Mouse (Mus musculus) spleen, postnatal 14 days (tissue): Measurements from ENCODE around the gene Map4k3.
A peak's percentile ranks its signal among the peaks of the same experiment; 100 is the strongest.
"Not testable (repeated sequence)": the region's sequence is repeated elsewhere in the genome, so short reads cannot be mapped to it uniquely, and the experiment has no call there.

Experiments used
- DNase-seq, 2 experiments: peaks; one replicate each; pipeline ENCODE4 v3.0.0; 2021 to 2022; ENCODE audit warnings: low spot score in 2 of 2

Map4k3 gene

DNA sequence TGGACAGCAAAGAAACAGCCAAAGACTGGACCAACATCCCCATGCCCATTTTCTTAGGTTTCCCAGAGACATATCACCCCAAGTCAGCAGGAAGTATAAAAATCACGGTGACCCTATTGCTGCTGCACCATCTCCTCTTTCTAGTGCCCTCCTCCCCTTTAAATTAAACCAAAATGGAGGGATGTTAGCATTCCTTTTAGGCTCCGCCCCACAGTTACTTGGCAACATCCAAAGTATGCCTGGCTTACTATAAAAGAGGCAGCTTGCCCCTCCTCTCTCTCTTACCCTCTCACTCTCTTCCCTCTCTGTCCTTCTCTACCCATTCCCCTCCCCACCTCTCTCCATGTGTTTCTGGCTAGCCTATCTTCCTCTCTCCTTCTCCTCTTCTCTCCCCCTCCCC lies 159.8 kb downstream of the Map4k3 start:
- DNase-seq, result no peak

DNA sequence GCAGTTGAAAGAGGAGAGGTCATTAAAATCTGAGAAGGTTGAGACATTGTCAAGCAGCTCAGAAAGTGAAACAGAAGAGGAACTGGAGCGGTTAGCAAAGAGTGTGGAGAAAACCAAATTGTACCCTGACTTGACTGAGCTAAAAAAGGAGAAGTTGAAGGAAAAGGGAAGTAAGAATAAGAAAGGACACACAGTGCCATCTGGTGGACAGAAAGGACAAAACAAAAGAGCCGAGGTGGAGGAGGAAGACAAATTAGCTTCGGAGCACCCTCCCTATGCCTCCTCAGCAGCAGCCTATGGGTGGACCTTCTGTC lies 163.7 kb downstream of the Map4k3 start:
- DNase-seq, result peak in 1 of 2 experiments; percentile 29

DNA sequence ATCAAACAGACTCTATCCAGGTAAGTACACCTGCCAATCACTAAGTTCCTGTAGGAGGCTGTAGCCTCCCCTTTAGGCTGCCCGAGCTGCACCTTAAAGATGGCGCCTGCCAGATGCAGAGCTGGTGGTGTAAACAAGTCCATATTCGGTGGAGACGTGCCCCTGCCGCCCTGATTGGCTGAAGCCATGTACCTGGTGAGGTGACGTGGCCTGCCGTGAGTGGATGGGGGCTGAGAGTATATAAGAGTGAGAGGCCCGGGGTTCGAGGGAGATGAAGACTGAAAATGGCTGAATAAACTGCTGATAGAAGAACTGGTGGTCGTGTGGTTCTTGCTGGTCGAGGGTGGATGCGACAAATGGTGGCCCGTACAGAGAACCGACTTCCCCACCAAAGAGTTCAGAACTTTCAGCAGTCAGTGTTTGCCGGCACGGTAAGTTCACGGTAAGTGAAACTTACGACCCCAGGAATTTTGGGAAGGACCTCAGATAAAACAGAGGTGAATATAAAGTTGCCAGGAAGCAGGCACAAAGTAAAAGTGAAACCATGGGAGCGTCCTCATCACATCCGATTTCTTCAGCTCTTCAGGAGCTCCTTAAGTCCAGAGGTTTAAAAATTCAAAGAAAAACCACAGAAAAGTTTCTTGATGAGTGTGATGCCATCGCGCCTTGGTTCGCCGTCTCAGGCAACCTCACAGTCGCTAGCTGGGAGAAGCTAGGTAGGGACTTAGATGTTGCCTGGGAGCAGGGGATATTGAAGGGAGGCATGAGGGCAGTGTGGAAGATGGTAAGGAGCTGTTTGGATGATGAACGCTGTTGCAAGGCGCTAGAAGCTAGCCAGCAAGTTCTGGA lies 164.3 kb downstream of the Map4k3 start:
- DNase-seq, result peak in 1 of 2 experiments; percentile 20

DNA sequence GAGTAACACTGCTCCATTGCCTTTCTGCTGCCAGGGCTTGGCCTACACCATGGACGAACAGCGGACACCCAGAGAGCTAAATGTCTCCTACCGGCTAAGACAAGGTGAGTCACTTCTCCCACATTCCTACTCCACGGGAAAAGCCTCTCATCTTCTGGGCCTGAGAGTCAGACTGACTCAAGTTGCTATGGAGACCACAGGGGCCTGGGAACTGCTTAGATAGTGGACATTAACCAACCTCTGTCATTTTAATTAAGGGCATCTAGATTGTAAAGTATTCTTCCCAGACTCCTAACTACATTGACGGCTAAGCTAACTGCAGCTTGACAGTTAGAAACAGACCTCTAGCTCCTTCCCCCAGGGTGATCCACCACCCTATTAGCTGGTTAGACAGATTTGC lies 165.5 kb downstream of the Map4k3 start:
- no peak for DNase-seq

DNA sequence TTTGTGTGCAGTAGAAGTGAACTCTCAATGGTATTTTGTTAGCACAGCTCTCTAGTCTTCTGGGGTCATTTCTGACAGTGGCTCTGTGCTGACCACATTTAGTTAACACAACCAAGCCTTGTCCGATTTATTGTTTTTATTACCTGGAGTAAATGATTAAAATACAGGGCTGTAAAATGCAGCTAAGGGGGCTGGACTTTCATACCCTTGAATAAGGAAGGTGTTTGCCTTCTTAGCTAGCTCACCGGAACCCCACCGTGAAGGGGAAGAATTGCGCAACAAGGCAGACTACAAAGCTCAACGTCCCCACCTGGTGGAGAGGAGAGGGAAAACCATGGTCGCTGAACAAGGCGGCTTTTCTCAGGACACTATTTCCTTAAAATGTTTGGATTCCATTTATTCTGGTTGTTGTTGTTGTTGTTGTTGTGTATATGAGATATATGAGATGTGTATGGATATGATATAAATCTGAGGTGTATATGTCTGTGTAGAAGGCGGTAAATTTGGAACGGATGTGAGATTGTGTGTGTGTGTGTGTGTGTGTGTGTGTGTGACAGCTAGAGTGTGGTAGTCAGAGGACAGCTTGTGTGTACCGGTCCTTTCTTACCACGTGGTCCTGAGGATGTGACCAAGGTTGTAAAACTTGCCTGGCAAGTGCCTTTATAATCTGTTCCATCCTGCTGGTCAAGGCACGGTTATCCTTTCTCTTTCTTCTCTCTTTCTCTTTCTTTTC lies 167.4 kb downstream of the Map4k3 start:
- DNase-seq, result peak; percentile 42 to 69

DNA sequence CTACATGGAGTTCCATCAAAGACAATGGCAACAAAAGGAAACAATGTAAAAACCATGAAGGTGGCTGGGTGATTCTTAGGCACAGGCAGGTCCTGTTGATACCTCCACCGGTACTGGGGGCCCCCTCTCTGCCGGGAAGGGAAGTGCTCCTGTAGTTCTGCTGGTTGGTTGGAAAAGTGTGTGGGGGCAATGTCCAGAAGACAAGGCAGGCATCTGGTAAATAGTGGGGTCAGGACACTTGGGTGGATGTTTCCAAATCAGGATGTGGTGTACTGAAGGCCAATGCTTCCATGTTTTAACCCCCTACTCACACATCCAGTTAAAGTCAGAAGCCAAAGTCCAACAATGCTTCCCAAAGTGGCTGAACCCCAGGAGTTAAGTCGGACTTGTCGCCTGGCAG lies 168.5 kb downstream of the Map4k3 start:
- DNase-seq, result no peak

DNA sequence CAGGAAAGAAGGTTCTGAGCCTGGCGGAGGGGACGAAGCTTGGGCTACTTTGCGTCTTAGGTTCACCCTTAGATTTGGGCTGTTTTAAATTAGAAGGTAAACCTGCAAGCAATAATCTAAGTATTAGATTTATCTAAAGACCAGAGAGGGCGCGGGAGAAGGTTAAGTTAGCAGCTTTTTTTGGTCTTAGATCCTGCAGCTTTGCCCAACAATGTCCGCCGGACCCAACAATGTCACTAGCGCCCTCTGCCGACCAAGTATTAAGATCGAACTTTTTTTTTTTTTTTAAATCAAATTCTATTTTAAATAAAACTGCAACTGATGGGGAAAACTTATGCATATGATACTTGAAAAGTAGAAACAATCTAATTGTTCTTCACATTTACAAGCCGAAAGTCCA lies 169.2 kb downstream of the Map4k3 start:
- DNase-seq, result peak in 1 of 2 experiments; percentile 45

DNA sequence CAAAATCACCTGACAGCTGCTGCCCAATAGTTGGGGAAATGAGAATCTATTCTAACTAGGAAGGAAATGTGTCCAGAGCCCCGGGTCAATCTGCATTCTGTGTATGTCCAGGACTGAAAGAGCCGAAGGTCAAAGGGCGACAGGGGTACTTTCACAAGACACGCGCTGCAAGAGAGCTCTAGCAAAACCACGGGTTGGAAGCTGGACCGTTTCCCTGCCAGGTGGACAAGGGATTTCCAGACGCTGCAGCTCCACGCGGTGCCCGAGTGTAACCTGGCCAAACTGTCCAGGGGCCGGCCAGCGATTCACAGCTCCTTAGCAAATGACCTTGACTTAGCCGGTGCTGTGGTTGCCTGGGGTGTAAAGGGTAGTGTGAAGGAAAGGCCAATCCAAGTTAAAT lies 169.7 kb downstream of the Map4k3 start:
- DNase-seq, result no peak

DNA sequence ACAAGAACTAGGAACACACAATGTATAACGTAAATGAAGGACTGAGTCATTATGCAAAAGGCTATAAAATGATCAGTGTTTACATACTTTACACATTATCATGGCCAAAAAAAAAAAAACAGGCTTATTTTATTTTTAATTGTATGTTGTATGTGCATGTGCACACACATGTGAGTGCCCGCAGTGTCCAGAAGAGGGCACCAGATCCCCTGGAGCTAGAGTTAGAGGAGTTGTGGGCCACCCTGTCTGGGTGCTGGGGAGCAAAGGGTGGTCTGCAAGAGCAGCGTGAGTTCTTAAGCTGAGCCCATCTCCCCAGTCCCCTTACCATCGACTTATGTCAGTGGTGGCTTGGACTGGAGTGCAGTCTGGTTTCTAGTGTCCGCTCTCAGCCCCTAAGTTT lies 170.8 kb downstream of the Map4k3 start:
- no peak for DNase-seq

DNA sequence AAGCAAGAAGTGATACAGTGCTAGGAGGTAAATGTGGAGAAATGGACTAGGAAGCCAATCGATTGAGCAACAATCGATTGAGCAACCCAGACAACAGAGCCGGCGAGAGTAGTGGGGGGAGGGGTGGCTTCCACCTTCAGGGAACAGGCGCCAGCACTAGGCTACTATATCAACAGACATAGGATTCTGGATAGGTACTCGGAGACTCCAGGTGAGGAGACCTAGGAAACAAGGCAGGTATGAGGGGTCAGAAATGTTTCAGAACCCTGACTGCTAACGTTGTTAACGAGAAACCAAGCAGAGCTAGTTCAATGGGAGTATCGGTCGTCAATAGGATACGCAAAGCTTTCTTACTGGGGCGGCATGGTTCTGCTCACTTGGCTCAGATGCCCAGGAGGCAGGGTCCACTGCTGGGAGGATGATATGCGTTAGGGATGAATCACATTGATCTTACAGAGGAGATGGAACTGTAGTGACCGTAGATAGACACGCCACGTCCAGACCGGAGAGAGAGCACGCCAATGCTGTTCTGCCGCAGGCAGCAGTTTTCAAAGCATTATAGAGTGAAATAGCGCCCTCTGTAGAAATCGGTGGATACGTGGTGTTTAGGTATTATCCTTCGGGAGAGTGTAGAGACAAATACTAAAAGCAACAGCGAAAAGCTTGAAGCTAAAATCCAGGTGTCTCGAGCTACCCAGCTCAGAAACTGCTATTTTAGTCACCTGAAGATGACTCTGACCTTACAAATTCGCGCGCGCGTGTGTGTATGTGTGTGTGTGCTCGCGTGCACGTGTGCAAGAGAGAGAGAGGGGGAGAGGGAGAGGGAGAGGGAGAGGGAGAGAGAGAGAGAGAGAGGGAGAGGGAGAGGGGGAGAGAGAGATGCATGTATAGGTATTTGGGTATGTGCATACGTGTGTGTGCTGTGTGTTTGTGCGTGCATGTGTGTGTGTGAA lies 174.7 kb downstream of the Map4k3 start:
- DNase-seq, result peak in 1 of 2 experiments; percentile 56

DNA sequence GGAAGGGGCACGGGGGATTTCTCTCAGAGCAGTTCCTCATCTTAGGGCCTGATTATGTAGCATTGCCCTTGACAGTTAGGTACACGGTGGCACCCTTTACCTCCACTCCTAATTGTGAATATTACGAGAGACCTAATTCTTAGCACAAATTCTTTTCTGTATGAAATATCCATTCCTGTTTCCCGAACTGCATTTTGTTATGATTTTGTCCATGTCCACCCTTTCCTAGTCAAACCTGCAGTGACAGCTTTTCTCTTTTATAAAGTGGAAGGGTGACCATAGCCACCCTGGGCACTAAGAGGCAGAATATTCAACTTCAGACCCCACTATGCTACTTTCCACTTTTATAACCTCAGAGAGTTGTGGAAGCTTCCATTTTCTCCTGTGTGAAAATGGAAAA lies 175.6 kb downstream of the Map4k3 start:
- DNase-seq, result no peak

DNA sequence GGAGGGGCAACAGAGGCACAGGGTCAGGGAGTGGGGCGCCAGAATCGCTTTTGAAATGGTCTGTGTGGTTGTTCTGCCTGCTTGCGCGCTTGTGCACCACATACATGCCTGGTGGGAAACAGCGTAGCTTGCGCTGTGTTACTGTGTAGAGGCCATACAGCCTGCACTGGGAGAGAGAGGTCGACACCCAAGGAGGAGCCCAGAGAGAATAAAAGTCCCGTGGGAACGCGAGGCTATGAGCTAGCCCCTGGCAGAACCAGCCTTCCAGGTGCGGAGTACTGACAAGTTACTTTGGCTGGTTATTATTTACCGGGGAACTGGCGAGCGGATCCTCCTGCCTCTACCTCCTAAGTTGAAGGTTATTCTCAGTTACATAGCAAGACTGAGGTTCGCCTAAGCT lies 177.3 kb downstream of the Map4k3 start:
- DNase-seq, result no peak

DNA sequence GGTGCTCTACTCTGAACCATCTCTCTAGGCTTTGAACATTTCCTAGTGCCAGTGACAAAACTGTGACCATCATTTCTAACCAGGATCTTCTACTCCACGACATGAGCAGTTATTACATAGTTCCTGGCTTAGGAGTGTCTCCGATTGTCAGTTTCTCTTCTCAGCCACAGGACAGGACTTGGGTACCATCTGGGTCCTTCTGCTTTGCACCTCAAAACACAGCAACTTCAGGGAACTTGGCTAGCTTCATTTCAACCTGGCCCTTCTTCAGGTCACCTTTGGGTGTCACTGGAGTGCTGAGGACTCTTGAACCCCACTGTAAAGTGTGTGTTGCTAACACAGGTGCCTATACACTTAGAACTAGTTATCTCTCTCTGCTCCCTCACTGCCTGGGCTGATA lies 181.4 kb downstream of the Map4k3 start:
- DNase-seq, result no peak

DNA sequence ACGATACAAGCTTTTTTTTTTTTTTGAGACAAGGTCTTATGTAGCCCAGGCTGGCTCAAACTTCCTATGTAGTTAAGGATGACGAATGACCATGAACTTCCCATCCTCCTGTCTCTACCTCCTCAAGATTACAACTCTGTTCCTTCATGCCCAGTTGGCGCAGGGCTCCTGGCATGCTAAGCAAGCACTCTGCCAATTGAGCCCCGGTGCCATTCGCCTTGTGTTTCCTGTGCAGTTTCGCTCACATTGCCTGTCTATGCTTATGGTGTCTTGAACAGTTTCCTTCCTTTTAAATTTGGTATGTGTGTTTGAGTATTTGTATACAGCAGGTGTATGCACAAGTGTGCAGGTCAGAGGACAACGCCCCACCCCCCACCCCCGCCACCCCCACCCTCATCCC lies 182.1 kb downstream of the Map4k3 start:
- DNase-seq, result no peak

DNA sequence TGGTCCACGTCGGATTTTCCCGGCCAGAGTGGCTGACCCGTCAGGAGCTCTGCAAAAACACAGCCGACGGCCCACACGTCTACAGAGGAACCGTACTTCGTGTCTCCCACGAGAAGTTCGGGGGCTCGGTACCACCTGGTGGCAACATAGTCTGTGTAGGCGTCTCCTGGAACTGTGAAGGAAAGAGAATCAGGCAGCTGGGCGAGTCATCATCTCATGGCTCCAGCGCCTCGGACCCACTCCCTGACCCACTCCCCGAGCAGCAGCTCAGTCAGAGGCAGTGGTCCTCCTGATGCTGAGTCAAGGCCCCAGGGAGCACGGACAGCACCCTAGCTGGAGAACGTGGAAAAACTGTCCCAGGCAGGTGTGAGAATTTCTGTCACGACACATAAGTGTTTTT lies 184.6 kb downstream of the Map4k3 start:
- DNase-seq, result no peak

DNA sequence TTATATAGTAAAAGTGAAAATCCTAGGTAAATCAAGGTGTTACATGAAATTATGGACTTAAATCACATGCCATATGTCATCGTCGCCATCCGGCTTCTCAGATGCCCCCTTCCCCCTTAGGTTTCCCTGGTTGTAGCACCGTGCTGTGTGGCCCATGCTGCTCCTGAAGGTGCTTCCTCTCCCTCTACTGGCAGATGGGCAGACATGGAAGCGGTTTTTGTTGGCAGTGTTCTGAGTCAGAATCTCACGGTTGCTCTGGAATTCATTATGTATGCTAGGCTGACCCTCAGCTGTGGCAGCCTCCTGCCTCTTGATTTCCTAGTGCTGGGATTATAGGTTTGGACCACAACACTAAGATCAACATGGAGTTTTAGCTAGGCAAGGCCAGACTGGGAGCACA lies 191.1 kb downstream of the Map4k3 start:
- DNase-seq, result no peak

DNA sequence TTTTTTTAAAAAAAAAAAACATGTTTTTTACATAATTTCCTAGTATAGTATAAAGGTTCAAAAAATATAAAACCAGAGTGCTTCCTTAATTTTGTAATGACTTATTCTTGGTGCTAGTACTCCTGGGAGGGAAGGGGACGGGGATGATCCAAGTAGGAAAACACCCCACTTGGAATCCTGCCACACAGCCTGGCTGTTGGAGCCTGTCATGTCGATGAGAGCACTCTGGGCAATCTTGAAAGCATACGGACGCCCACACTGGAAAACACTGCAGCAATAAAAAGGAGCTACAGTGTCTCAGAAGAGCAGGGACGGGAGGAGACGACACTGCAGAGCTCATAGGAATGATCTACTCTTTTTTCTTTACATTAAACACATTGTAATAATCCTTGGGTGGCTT lies 192.7 kb downstream of the Map4k3 start:
- no peak for DNase-seq

DNA sequence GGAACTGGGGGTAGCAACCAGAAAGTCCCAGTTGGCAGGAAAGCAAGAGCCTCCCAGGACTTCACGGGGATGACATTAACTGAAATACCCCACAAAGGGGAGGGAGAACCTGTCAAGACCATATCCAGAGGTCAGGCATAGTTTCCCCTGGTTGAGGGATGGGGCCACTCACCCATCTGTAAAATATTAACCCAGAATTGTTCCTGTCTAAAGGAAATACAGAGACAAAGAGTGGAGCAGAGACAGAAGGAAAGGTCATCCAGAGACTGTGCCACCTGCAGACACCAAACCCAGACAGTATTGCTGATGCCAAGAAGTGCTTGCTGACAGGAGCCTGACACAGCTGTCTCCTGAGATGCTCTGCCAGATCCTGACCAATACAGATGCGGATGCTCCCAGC lies 196.9 kb downstream of the Map4k3 start:
- not testable (repeated sequence) for DNase-seq
